Mouse (Mus musculus) embryonic stem cell, embryonic (primary cell): ENCODE data around the gene Ppfibp2.

Experiments used
- CTCF ChIA-PET, 4 experiments: fragments of 300-600 bp in 2 of 4; fragments of 350-600 bp in 2 of 4; sonication (Branson Sonifier 250); formaldehyde crosslinking; loops; one replicate each; lab custom pipeline; 2022; ENCODE audit warnings: inconsistent platforms in 2 of 4; lab: Charles Lee
- POLR2A ChIA-PET, 4 experiments: fragments of 300-600 bp in 2 of 4; fragments of 350-600 bp in 2 of 4; sonication (Branson Sonifier 250); formaldehyde crosslinking; loops; one replicate each; lab custom pipeline; 2022; ENCODE audit warnings: antibody characterized with exemption in 4 of 4, inconsistent platforms in 1 of 4; lab: Charles Lee

The Ppfibp2 gene

GRCm38 (mm10) chr7:107638026-107638425 lies 43.0 kb downstream of the Ppfibp2 start:
- ChIA-PET CTCF (interaction anchor here in 1 of 4 experiments (0.6 kb wide), 1 partner anchor 23 kb away, joined by 3 read pairs; no protein-coding TSS in a partner anchor), POLR2A (interaction anchor here in 1 of 4 experiments (1.6 kb wide), 1 partner anchor 10 kb away, joined by 3 read pairs; no protein-coding TSS in a partner anchor)

GRCm38 (mm10) chr7:107642586-107643275 lies 47.7 kb downstream of the Ppfibp2 start:
- ChIA-PET POLR2A (interaction anchor here in 1 of 4 experiments (0.9 kb wide), 1 partner anchor 12 kb away, joined by 5 read pairs; no protein-coding TSS in a partner anchor), CTCF (interaction anchor here in 1 of 4 experiments (1.2 kb wide), 1 partner anchor 48 kb away, joined by 3 read pairs; the partner anchor contains the start of gene Ppfibp2)

GRCm38 (mm10) chr7:107644987-107645386 lies 50.0 kb downstream of the Ppfibp2 start:
- POLR2A ChIA-PET, result interaction anchor here in 1 of 4 experiments (1.0 kb wide), 1 partner anchor 9 kb away, joined by 3 read pairs; no protein-coding TSS in a partner anchor
- CTCF ChIA-PET, result interaction anchor here (0.6 to 1.5 kb wide), 12 partner anchors 8 to 429 kb away, joined by 3 to 9 read pairs (median 4); partner anchors contain the start of gene Ppfibp2 (in 1 of the 4)

- CTCF ChIA-PET, result interaction anchor here (0.6 to 1.7 kb wide), 6 partner anchors 12 to 100 kb away, joined by 3 to 8 read pairs (median 4); no protein-coding TSS in a partner anchor
- POLR2A ChIA-PET, result interaction anchor here in 3 of 4 experiments (0.7 to 1.2 kb wide), 6 partner anchors 10 to 109 kb away, joined by 3 to 4 read pairs (median 3); partner anchors contain the start of genes Cyb5r2 (in 1 of the 3) and Olfml1 (in 1 of the 3)
Measured at GRCm38 (mm10) chr7:107648937-107649688, 54.1 kb downstream of the Ppfibp2 start.

- ChIA-PET POLR2A (interaction anchor here in 2 of 4 experiments (0.6 to 1.2 kb wide), 6 partner anchors 9 to 108 kb away, joined by 3 to 5 read pairs (median 3); partner anchors contain the start of genes Cyb5r2 (in 1 of the 2) and Olfml1 (in 1 of the 2)), CTCF (interaction anchor here in 2 of 4 experiments (0.6 to 1.7 kb wide), 4 partner anchors 11 to 99 kb away, joined by 3 to 6 read pairs (median 4); no protein-coding TSS in a partner anchor)
Measured at GRCm38 (mm10) chr7:107649990-107650389, 55.0 kb downstream of the Ppfibp2 start.

GRCm38 (mm10) chr7:107651821-107652220 lies 56.8 kb downstream of the Ppfibp2 start:
- CTCF ChIA-PET, result no interaction called here
- POLR2A ChIA-PET, result no interaction called here

- CTCF ChIA-PET, result interaction anchor here in 2 of 4 experiments (0.6 to 0.8 kb wide), 2 partner anchors 92 to 337 kb away, joined by 3 read pairs; no protein-coding TSS in a partner anchor
- POLR2A ChIA-PET, result interaction anchor here in 2 of 4 experiments (1.0 to 1.1 kb wide), 2 partner anchors 10 to 62 kb away, joined by 3 read pairs; partner anchors contain the start of gene Ppfibp2 (in 1 of the 2)
Measured at GRCm38 (mm10) chr7:107656451-107656850, 61.4 kb downstream of the Ppfibp2 start.

- POLR2A ChIA-PET, result interaction anchor here in 2 of 4 experiments (0.7 to 3.0 kb wide), 5 partner anchors 10 to 98 kb away, joined by 3 to 14 read pairs (median 3); partner anchors contain the start of gene Cyb5r2 (in 1 of the 2)
- CTCF ChIA-PET, result interaction anchor here (0.6 to 5.0 kb wide), 8 partner anchors 14 to 1612 kb away, joined by 3 to 52 read pairs (median 5); no protein-coding TSS in a partner anchor
Measured at GRCm38 (mm10) chr7:107659186-107659918, 64.3 kb downstream of the Ppfibp2 start.

- ChIA-PET CTCF (interaction anchor here (0.6 to 5.0 kb wide), 50 partner anchors 8 to 135 kb away, joined by 3 to 52 read pairs (median 4); partner anchors contain the start of gene Ppfibp2 (in 2 of the 4)), POLR2A (interaction anchor here (0.6 to 3.0 kb wide), 25 partner anchors 8 to 1016 kb away, joined by 3 to 14 read pairs (median 5); partner anchors contain the start of genes Ppfibp2 (in 3 of the 4) and Rbmxl2 (in 2 of the 4))
Measured at GRCm38 (mm10) chr7:107661189-107661842, 66.3 kb downstream of the Ppfibp2 start.

- ChIA-PET POLR2A (interaction anchor here (0.7 to 3.0 kb wide), 26 partner anchors 9 to 1016 kb away, joined by 3 to 14 read pairs (median 5); partner anchors contain the start of genes Ppfibp2 (in 3 of the 4) and Rbmxl2 (in 2 of the 4)), CTCF (interaction anchor here (0.6 to 5.0 kb wide), 50 partner anchors 9 to 136 kb away, joined by 3 to 52 read pairs (median 4); partner anchors contain the start of gene Ppfibp2 (in 2 of the 4))
Measured at GRCm38 (mm10) chr7:107661843-107662281, 66.9 kb downstream of the Ppfibp2 start.

GRCm38 (mm10) chr7:107663621-107664020 lies 68.6 kb downstream of the Ppfibp2 start:
- ChIA-PET CTCF (interaction anchor here in 2 of 4 experiments (1.3 to 5.0 kb wide), 5 partner anchors 8 to 86 kb away, joined by 3 to 52 read pairs (median 4); no protein-coding TSS in a partner anchor), POLR2A (interaction anchor here in 3 of 4 experiments (0.6 to 1.8 kb wide), 9 partner anchors 11 to 111 kb away, joined by 3 to 8 read pairs (median 4); partner anchors contain the start of gene Ppfibp2 (in 1 of the 3))

GRCm38 (mm10) chr7:107664063-107665056 lies 69.4 kb downstream of the Ppfibp2 start:
- ChIA-PET POLR2A (interaction anchor here in 3 of 4 experiments (0.9 to 1.9 kb wide), 10 partner anchors 10 to 455 kb away, joined by 3 to 5 read pairs (median 4); partner anchors contain the start of genes Cyb5r2 (in 1 of the 3), Ppfibp2 (in 1 of the 3) and Rbmxl2 (in 1 of the 3)), CTCF (interaction anchor here in 2 of 4 experiments (1.6 kb wide), 2 partner anchors 19 to 84 kb away, joined by 4 read pairs; no protein-coding TSS in a partner anchor)

GRCm38 (mm10) chr7:107665221-107665585 lies 70.2 kb downstream of the Ppfibp2 start:
- CTCF ChIA-PET, result interaction anchor here in 1 of 4 experiments (1.6 kb wide), 1 partner anchor 83 kb away, joined by 4 read pairs; no protein-coding TSS in a partner anchor
- POLR2A ChIA-PET, result interaction anchor here in 3 of 4 experiments (0.6 to 1.9 kb wide), 6 partner anchors 9 to 453 kb away, joined by 3 to 5 read pairs (median 4); partner anchors contain the start of gene Ppfibp2 (in 1 of the 3)

GRCm38 (mm10) chr7:107665586-107666261 lies 70.7 kb downstream of the Ppfibp2 start:
- CTCF ChIA-PET, result interaction anchor here in 1 of 4 experiments (0.9 kb wide), 1 partner anchor 71 kb away, joined by 3 read pairs; no protein-coding TSS in a partner anchor

More at GRCm38 (mm10) chr7:107665586-107666261, 70.7 kb downstream of the Ppfibp2 start:
- POLR2A ChIA-PET, result interaction anchor here in 2 of 4 experiments (0.6 to 1.9 kb wide), 9 partner anchors 9 to 457 kb away, joined by 3 to 5 read pairs (median 4); partner anchors contain the start of genes Cyb5r2 (in 1 of the 2), Ppfibp2 (in 1 of the 2) and Rbmxl2 (in 1 of the 2)
